In the genomic region with DNA sequence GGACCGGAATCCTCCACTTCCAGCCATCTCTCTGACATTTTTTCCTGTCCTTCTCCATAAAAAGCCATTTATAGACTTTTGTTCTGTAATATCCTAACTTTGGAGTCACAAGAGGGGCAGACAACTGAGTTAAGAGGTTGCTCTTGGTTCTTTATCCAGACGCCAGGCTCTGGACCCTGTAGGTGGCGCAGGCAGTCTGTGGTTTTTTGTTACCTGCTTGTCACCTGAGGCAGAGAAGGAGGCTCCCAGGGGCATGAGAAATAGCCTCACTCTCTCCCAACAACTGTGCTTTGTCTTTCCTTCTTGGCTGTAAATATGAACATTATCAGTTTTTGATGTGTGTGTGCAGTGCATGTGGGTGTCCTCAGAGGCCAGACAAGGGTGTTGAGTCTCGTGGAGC, we compare ENCODE assay signal across 15 mouse cellular contexts.
DNase-seq lines count a peak whose midpoint lies in the region; ATAC-seq and TF ChIP-seq lines count a peak whose summit lies in the region.
"Had no signal": no experiment of that assay in that cellular context is flagged by ENCODE, and none has a peak within 500 bp of the region (broad histone marks: within the 10 kb centered on the region; RNA-seq: fewer than 3 reads in every experiment).

No protein-coding gene starts in this region.

- DNase-seq in kidney, postnatal 0 days (ENCODE audit: low spot score): no peak
- DNase-seq in kidney, postnatal 10 days: no peak
- DNase-seq in urinary bladder, postnatal 14 days (ENCODE audit: low spot score): peak; percentile 31
- DNase-seq in urinary bladder, postnatal 4 days (ENCODE audit: low spot score in 2 of 2): no peak
- no peak for DNase-seq in liver, postnatal 0 days
- no peak for DNase-seq in right cerebral cortex, adult 2 months (ENCODE audit: low spot score in 2 of 2)
- no peak for DNase-seq in ovary, postnatal 10 days (ENCODE audit: low spot score)
- DNase-seq: adrenal gland, adult 8-10 months; cerebellum, adult 2 months; gastrocnemius, postnatal 10 days had no signal

- TF ChIP-seq CTCF in kidney, postnatal 0 days (IDR thresholded peaks at IDR 0.05; ENCODE audit: low read depth): peak; percentile 38; the same call in 1 of the 2 replicates
- peak; percentile 47 for TF ChIP-seq CTCF in liver, postnatal 0 days (IDR thresholded peaks at IDR 0.05; ENCODE audit: low read depth)

- H3K4me1 ChIP-seq in kidney, postnatal 0 days (replicated peaks; ENCODE audit: insufficient read depth, low read length): no peaks in the 10 kb centered on the region
- H3K4me1 ChIP-seq in liver, postnatal 0 days (ENCODE audit: insufficient read depth): no peaks in the 10 kb centered on the region

- no peak overlapping the region for H3K27ac ChIP-seq in kidney, postnatal 0 days
- no peak overlapping the region for H3K27ac ChIP-seq in liver, postnatal 0 days (ENCODE audit: low read depth)
- H3K27ac ChIP-seq: embryonic facial prominence, embryonic 15.5 days; forebrain, embryonic 15.5 days; heart, embryonic 13.5 days; intestine, embryonic 15.5 days had no signal

- H3K27me3 ChIP-seq in kidney, postnatal 0 days (ENCODE audit: insufficient read depth, low read length): peaks cover 4% of the 10 kb centered on the region; the same call in 1 of the 2 replicates
- peaks cover 20% of the 10 kb centered on the region for H3K27me3 ChIP-seq in liver, postnatal 0 days (ENCODE audit: insufficient read depth, low read length)

- no peaks in the 10 kb centered on the region for H3K9me3 ChIP-seq in kidney, postnatal 0 days (replicated peaks; ENCODE audit: low read length)
- no peaks in the 10 kb centered on the region for H3K9me3 ChIP-seq in liver, postnatal 0 days (ENCODE audit: low read length)
- H3K9me3 ChIP-seq: embryonic facial prominence, embryonic 15.5 days; forebrain, embryonic 15.5 days; heart, embryonic 13.5 days; intestine, embryonic 15.5 days had no signal

- WGBS in kidney, postnatal 0 days: 74% methylated on average over 4 of the region's 4 CpGs
- 65% methylated on average over 4 of the region's 4 CpGs for WGBS in liver, postnatal 0 days (ENCODE audit: insufficient replicate concordance)

- H3K4me3 ChIP-seq in kidney, postnatal 0 days (replicated peaks; ENCODE audit: low read depth, low read length): no peak overlapping the region
- H3K4me3 ChIP-seq in liver, postnatal 0 days (ENCODE audit: low read depth, low read length): no peak overlapping the region
- H3K4me3 ChIP-seq: embryonic facial prominence, embryonic 15.5 days; forebrain, embryonic 15.5 days; heart, embryonic 13.5 days; intestine, embryonic 15.5 days; megakaryocyte, embryonic 14.5 days had no signal

- no peak for TF ChIP-seq EP300 in liver, postnatal 0 days (IDR thresholded peaks at IDR 0.05; ENCODE audit: low read depth)

- no peak overlapping the region for H3K4me2 ChIP-seq in kidney, postnatal 0 days (ENCODE audit: low read length)
- H3K4me2 ChIP-seq in liver, postnatal 0 days (ENCODE audit: low read depth, low read length): no peak overlapping the region
- H3K4me2 ChIP-seq: embryonic facial prominence, embryonic 15.5 days; forebrain, embryonic 15.5 days; heart, embryonic 13.5 days; intestine, embryonic 15.5 days had no signal

- no peak overlapping the region for H3K9ac ChIP-seq in kidney, postnatal 0 days (ENCODE audit: low read depth, low read length)
- no peak overlapping the region for H3K9ac ChIP-seq in liver, postnatal 0 days (replicated peaks)
- H3K9ac ChIP-seq: embryonic facial prominence, embryonic 15.5 days; forebrain, embryonic 15.5 days; heart, embryonic 13.5 days; intestine, embryonic 15.5 days had no signal

- ATAC-seq in kidney, postnatal 0 days (replicated peaks; ENCODE audit: low FRiP score, low read depth): no peak
- ATAC-seq in liver, postnatal 0 days: no peak
- ATAC-seq: forebrain, embryonic 15.5 days; intestine, embryonic 15.5 days had no signal

- H3K36me3 ChIP-seq in kidney, postnatal 0 days (ENCODE audit: insufficient read depth, low read length): no peaks in the 10 kb centered on the region
- H3K36me3 ChIP-seq in liver, postnatal 0 days (replicated peaks; ENCODE audit: insufficient read depth, low read length): no peaks in the 10 kb centered on the region
- H3K36me3 ChIP-seq: embryonic facial prominence, embryonic 15.5 days; forebrain, embryonic 15.5 days; heart, embryonic 13.5 days; intestine, embryonic 15.5 days had no signal
